Mouse (Mus musculus) limb, embryonic 13.5 days (tissue): ENCODE measurements around the gene Cacna1c. TPM values are rescaled to one million over a fixed set of nuclear protein-coding genes. Genes with fewer than 3 reads are reported as not detected.
A peak's percentile ranks its signal among the peaks of the same experiment; 100 is the strongest.

ENCODE experiments used
- ATAC-seq: fragments of 200-750 bp; cut with Nextera tagmentation; 2 replicates; pipeline ENCODE4 v1.8.0; 2017; ENCODE audit warnings: low read depth, moderate number of reproducible peaks, moderate TSS enrichment; ENCODE audit not compliant: low FRiP score
- H3K27ac ChIP-seq: fragments of 300-500 bp; sonication (generic); 2 replicates; pipeline ENCODE4 v1.5.1; 2015; ENCODE audit warnings: inconsistent platforms, mild to moderate bottlenecking, moderate library complexity
- H3K27me3 ChIP-seq: fragments of 300-500 bp; sonication (generic); 2 replicates; pipeline ENCODE4 v1.6.1; 2015; ENCODE audit warnings: mild to moderate bottlenecking, inconsistent platforms
- H3K36me3 ChIP-seq: fragments of 300-500 bp; sonication (generic); 2 replicates; pipeline ENCODE4 v1.6.1; 2015; ENCODE audit warnings: inconsistent platforms, mild to moderate bottlenecking, moderate library complexity
- H3K4me1 ChIP-seq: fragments of 300-500 bp; sonication (generic); 2 replicates; pipeline ENCODE4 v1.6.1; 2015; ENCODE audit warnings: inconsistent platforms
- H3K4me2 ChIP-seq: fragments of 300-500 bp; sonication (generic); replicated peaks from 2 replicates; pipeline ENCODE4 v1.6.1; 2015; ENCODE audit warnings: inconsistent platforms, mild to moderate bottlenecking, moderate library complexity
- H3K4me3 ChIP-seq: fragments of 300-500 bp; sonication (generic); 2 replicates; pipeline ENCODE4 v1.5.1; 2015; ENCODE audit warnings: moderate library complexity, mild to moderate bottlenecking, inconsistent platforms
- H3K9ac ChIP-seq: fragments of 300-500 bp; sonication (generic); 2 replicates; pipeline ENCODE4 v1.6.1; 2015; ENCODE audit warnings: mild to moderate bottlenecking, inconsistent platforms
- H3K9me3 ChIP-seq: fragments of 300-500 bp; sonication (generic); 2 replicates; pipeline ENCODE4 v1.6.1; 2016; ENCODE audit warnings: inconsistent platforms
- WGBS: fragments of 180-500 bp; shearing (Covaris S2); methylation state at CpG from one replicate; pipeline ENCODE4 v1.1.7; 2015; 5-methylcytosine and 5-hydroxymethylcytosine counted together
- polyA plus RNA-seq: library from polyadenylated mRNA; unstranded; fragments of >200 nt; fragmentation: Nextera tagmentation; extraction: Ambion mirVana; gene quantifications from 2 replicates; pipeline ENCODE4 v1.2.1, GENCODE M21; 2015

The Cacna1c gene
- polyA plus RNA-seq, 1 experiment from 2014 or later: 9.9 TPM

DNA sequence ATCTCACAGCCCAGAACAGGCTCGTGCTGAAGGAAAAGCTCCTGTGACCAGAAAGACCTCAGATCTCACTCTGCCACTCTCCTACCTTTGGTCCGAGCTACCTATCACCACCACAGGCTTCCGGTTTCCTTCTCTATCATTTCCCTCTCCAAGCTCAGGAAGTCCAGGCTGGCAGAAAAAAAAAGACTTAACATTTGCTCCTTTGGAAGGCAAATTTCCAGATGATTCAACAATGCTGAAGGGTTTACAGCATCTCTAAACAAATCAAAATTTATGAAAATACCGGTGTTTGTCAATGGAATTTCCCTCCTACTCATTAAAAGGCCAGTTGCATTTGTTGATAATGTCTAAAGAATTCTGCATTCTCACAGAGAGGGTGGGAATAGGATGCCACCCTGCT, 288.0 kb downstream of the Cacna1c start:
- no peak for ATAC-seq
- Histone ChIP-seq H3K9me3 (no peaks in the 10 kb centered on the region; the same call in 1 of the 2 replicates), H3K9ac (no peak overlapping the region), H3K27ac (0 out of 2 replicates have a peak overlapping the region, but pooled peaks have one; percentile 28), H3K4me3 (no peak overlapping the region), H3K4me1 (peaks cover 34% of the 10 kb centered on the region), H3K27me3 (no peaks in the 10 kb centered on the region), H3K36me3 (no peaks in the 10 kb centered on the region), H3K4me2 (no peak overlapping the region)
- 62% methylated on average over 4 of the region's 4 CpGs for WGBS

DNA sequence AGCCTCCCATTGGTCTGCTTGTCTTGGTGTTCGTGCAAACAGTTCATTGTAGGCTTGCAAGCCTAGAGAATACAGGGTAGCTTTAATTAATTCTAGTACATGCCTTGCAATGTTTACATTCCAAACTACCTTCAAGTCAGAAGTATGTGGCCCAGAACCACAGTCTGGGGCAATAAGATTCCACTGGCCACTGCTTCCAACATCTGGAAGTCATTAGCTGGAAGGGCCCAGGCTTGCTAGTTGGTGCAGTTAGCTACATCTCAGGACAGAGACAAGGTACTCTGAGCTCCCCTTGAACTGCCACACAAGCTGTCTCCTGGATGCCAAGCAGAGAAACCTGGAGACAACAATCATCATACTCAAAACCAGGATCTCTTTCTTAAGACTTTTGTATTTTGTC, 288.5 kb downstream of the Cacna1c start:
- peaks cover 34% of the 10 kb centered on the region for H3K4me1 ChIP-seq
- 11% methylated on average over 1 of the region's 1 CpGs for WGBS

GRCm38 (mm10) chr6:118906878-118907277, 289.3 kb downstream of the Cacna1c start:
- 90% methylated on average over 5 of the region's 5 CpGs for WGBS

More for the DNA sequence above, 288.5 kb downstream of the Cacna1c start:
- H3K4me3 ChIP-seq: no peak overlapping the region
- H3K9ac ChIP-seq: no peak overlapping the region
- H3K36me3 ChIP-seq: no peaks in the 10 kb centered on the region
- H3K4me2 ChIP-seq: no peak overlapping the region
- no peaks in the 10 kb centered on the region for H3K27me3 ChIP-seq
- H3K9me3 ChIP-seq: no peaks in the 10 kb centered on the region; the same call in 1 of the 2 replicates
- ATAC-seq: 0 out of 2 replicates have a peak, but pooled peaks have one; percentile 15
- H3K27ac ChIP-seq: 0 out of 2 replicates have a peak overlapping the region, but pooled peaks have one; percentile 28

DNA sequence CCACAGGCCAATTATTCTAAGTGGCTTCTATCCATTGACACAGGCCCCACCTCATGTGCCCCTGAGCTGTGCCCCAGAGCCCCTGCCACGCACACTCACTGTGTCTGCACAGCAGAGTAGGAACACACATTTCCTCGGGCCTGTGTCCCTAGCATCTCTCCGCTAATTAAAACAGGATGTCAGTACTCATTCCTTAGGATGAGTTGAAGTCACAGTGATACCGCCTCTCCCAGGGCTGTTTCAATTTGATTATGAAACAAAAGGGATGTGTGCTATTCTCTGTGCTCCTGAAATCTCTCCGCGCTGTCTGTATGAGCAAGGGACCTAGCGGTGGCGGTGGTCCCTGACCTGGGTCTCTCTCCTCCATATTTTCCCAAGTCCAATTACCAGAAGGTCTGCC, 296.5 kb downstream of the Cacna1c start:
- no peak overlapping the region for H3K27ac ChIP-seq
- peaks cover 14% of the 10 kb centered on the region for H3K4me1 ChIP-seq
- no peak overlapping the region for H3K4me2 ChIP-seq
- H3K36me3 ChIP-seq: no peaks in the 10 kb centered on the region
- H3K9ac ChIP-seq: no peak overlapping the region
- no peaks in the 10 kb centered on the region for H3K9me3 ChIP-seq
- no peak for ATAC-seq
- 66% methylated on average over 8 of the region's 8 CpGs for WGBS
- no peak overlapping the region for H3K4me3 ChIP-seq
- H3K27me3 ChIP-seq: no peaks in the 10 kb centered on the region

More at GRCm38 (mm10) chr6:118906878-118907277, 289.3 kb downstream of the Cacna1c start:
- no peaks in the 10 kb centered on the region for H3K36me3 ChIP-seq
- no peak overlapping the region for H3K4me2 ChIP-seq
- H3K27me3 ChIP-seq: no peaks in the 10 kb centered on the region
- peaks cover 28% of the 10 kb centered on the region for H3K4me1 ChIP-seq
- H3K27ac ChIP-seq: no peak overlapping the region
- H3K9ac ChIP-seq: no peak overlapping the region
- no peak overlapping the region for H3K4me3 ChIP-seq
- H3K9me3 ChIP-seq: no peaks in the 10 kb centered on the region; the same call in 1 of the 2 replicates
- no peak for ATAC-seq

DNA sequence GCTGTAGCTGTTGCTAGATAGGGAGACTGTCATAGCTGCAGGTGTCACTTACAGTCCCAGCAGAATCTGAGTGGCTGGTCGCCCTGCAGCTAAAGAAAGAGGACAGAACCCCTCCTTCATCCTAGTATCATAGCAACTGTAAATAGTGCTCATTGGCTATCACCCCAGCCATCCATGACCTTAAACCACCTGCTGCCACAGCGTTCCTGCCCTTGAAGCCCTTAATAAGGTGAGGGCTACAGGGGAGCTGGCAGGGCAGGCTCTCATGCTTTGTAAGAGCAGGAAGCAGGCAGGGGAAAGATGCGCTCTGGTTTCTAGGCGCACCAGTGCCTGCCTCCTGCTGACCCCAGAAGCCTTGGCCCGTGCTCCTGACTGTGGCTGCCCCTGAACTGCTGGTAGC, 299.1 kb downstream of the Cacna1c start:
- peaks cover 12% of the 10 kb centered on the region; the same call in 1 of the 2 replicates for H3K4me1 ChIP-seq
- no peak overlapping the region for H3K4me2 ChIP-seq
- H3K9me3 ChIP-seq: no peaks in the 10 kb centered on the region
- no peak overlapping the region for H3K9ac ChIP-seq
- 51% methylated on average over 5 of the region's 5 CpGs for WGBS
- no peak overlapping the region for H3K4me3 ChIP-seq
- no peak for ATAC-seq
- no peaks in the 10 kb centered on the region for H3K36me3 ChIP-seq
- no peaks in the 10 kb centered on the region for H3K27me3 ChIP-seq
- no peak overlapping the region for H3K27ac ChIP-seq

DNA sequence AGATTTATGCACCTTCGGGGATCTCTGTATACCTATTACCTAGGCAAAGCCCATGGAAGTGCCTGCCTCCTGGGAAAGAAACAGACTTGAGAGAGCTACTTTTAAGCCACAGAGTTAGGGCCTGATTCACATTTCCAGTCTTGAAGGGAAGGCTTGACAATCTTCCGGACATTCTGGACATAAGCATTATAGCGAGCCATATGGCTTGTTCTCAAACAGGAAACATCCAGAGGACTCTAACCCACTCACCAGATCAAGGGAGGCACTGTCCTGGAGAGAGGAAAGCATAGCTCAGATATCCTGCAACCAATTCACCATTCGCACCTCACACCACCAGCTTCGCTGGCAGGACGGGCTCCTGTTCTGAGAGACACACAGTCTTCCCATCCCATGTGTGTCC, 302.2 kb downstream of the Cacna1c start:
- H3K9ac ChIP-seq: no peak overlapping the region
- no peaks in the 10 kb centered on the region for H3K36me3 ChIP-seq
- H3K27me3 ChIP-seq: no peaks in the 10 kb centered on the region
- WGBS: 82% methylated on average over 6 of the region's 6 CpGs
- H3K4me2 ChIP-seq: no peak overlapping the region
- no peaks in the 10 kb centered on the region for H3K9me3 ChIP-seq
- peaks cover 9% of the 10 kb centered on the region; the same call in 1 of the 2 replicates for H3K4me1 ChIP-seq
- no peak overlapping the region for H3K4me3 ChIP-seq
- no peak for ATAC-seq
- H3K27ac ChIP-seq: no peak overlapping the region

DNA sequence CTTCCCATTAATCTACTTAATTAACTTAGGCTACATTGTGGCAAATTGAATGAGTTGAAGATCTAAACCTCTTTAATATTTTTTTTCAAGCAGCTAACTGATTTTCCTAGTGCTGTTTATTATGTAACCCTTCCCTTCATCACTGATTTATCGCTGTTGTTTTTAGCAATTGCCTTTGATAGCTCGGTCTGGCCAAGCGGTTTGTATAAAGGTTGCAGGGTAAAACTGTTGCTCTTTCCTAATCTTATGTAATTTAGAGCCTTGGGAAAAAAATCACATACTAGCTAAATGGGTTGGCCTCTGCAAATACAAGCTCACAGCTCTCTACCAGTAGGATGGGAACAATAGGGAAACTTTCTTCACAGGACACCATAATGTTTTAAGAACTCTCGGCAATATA, 306.8 kb downstream of the Cacna1c start:
- ATAC-seq: no peak
- Histone ChIP-seq H3K4me1 (peaks cover 14% of the 10 kb centered on the region), H3K9ac (no peak overlapping the region), H3K4me3 (no peak overlapping the region), H3K27ac (no peak overlapping the region), H3K27me3 (no peaks in the 10 kb centered on the region), H3K4me2 (no peak overlapping the region), H3K36me3 (no peaks in the 10 kb centered on the region), H3K9me3 (no peaks in the 10 kb centered on the region)
- WGBS: 82% methylated on average over 4 of the region's 4 CpGs

GRCm38 (mm10) chr6:118887032-118887431, 309.2 kb downstream of the Cacna1c start:
- ATAC-seq: no peak
- Histone ChIP-seq H3K36me3 (no peaks in the 10 kb centered on the region), H3K4me2 (no peak overlapping the region), H3K27ac (no peak overlapping the region), H3K9ac (no peak overlapping the region), H3K9me3 (no peaks in the 10 kb centered on the region), H3K27me3 (no peaks in the 10 kb centered on the region), H3K4me1 (peaks cover 16% of the 10 kb centered on the region), H3K4me3 (no peak overlapping the region)
- 83% methylated on average over 8 of the region's 8 CpGs for WGBS

- peaks cover 16% of the 10 kb centered on the region for H3K4me1 ChIP-seq
- 57% methylated on average over 1 of the region's 1 CpGs for WGBS
- no peak overlapping the region for H3K4me2 ChIP-seq
- H3K4me3 ChIP-seq: no peak overlapping the region
- no peaks in the 10 kb centered on the region for H3K27me3 ChIP-seq
- H3K36me3 ChIP-seq: no peaks in the 10 kb centered on the region
- no peaks in the 10 kb centered on the region for H3K9me3 ChIP-seq
- H3K9ac ChIP-seq: no peak overlapping the region
- no peak for ATAC-seq
- no peak overlapping the region for H3K27ac ChIP-seq
Measured at GRCm38 (mm10) chr6:118884961-118885360, 311.3 kb downstream of the Cacna1c start.

DNA sequence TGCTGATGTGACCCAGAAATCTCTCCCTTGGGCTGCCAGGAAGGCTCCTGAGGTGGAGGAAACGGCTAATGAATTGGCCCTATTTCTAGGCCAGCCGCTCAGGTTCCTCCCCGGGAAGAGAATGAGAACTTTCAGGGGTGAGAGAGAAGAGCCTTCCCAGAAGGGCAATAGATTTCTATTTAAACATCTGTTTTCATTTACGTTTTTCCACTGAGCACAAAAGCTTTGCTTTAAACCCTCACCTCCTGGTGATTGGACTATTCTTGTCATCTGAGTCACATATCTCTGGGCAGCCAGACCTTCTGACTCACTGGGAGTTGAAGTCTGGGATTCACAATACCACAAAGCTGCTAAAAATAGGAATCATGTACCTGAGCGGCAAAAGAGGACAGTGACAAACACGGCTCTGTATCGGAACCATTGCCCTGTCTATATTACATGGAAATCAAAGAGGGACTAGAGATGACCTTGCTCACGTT, 312.1 kb downstream of the Cacna1c start:
- Histone ChIP-seq H3K27me3 (no peaks in the 10 kb centered on the region), H3K9ac (no peak overlapping the region)
- 30% methylated on average over 8 of the region's 8 CpGs for WGBS

GRCm38 (mm10) chr6:118876204-118876603, 320.0 kb downstream of the Cacna1c start:
- H3K27ac ChIP-seq: no peak overlapping the region
- no peaks in the 10 kb centered on the region for H3K36me3 ChIP-seq
- H3K4me3 ChIP-seq: no peak overlapping the region
- H3K9me3 ChIP-seq: no peaks in the 10 kb centered on the region
- no peak for ATAC-seq
- H3K9ac ChIP-seq: no peak overlapping the region
- H3K4me1 ChIP-seq: no peaks in the 10 kb centered on the region
- 53% methylated on average over 2 of the region's 2 CpGs for WGBS
- no peaks in the 10 kb centered on the region for H3K27me3 ChIP-seq
- no peak overlapping the region for H3K4me2 ChIP-seq

More for the DNA sequence above, 312.1 kb downstream of the Cacna1c start:
- no peaks in the 10 kb centered on the region for H3K9me3 ChIP-seq
- H3K4me3 ChIP-seq: no peak overlapping the region
- H3K4me1 ChIP-seq: peaks cover 16% of the 10 kb centered on the region
- no peak overlapping the region for H3K27ac ChIP-seq
- no peaks in the 10 kb centered on the region for H3K36me3 ChIP-seq
- ATAC-seq: no peak
- no peak overlapping the region for H3K4me2 ChIP-seq

GRCm38 (mm10) chr6:118870241-118870841, 325.9 kb downstream of the Cacna1c start:
- no peaks in the 10 kb centered on the region for H3K9me3 ChIP-seq
- no peak overlapping the region for H3K4me3 ChIP-seq
- H3K4me2 ChIP-seq: no peak overlapping the region
- no peak overlapping the region for H3K9ac ChIP-seq
- H3K36me3 ChIP-seq: no peaks in the 10 kb centered on the region
- no peaks in the 10 kb centered on the region for H3K27me3 ChIP-seq
- no peak overlapping the region for H3K27ac ChIP-seq
- no peak for ATAC-seq
- H3K4me1 ChIP-seq: peaks cover 18% of the 10 kb centered on the region
- WGBS: 55% methylated on average over 7 of the region's 7 CpGs

DNA sequence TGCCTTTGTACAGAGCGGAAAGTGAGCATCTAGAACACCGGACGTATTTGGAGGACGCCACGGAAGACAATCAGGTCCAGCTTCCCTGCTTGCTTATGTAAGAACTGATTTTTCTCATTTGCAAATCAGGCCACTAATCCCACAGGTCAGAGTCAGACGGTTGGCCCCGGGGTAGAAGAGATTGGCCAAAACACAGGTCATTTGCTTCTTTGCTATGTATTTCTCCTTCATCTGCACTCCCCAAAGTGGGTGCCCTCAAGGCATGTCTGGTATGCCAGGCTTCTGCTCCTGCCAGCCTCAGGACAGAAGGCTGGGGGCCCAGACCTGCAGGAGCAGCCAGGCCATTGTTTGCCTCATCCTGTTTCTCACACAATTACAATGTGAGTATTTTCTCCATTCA, 328.8 kb downstream of the Cacna1c start:
- H3K9me3 ChIP-seq: no peaks in the 10 kb centered on the region

More for the DNA sequence above, 328.8 kb downstream of the Cacna1c start:
- no peak for ATAC-seq
- Histone ChIP-seq H3K4me1 (peaks cover 18% of the 10 kb centered on the region), H3K27me3 (no peaks in the 10 kb centered on the region), H3K27ac (no peak overlapping the region), H3K4me3 (no peak overlapping the region), H3K4me2 (no peak overlapping the region), H3K36me3 (no peaks in the 10 kb centered on the region), H3K9ac (no peak overlapping the region)
- 85% methylated on average over 7 of the region's 7 CpGs for WGBS
